Mouse (Mus musculus) cortical plate, adult 2 months (tissue): Measurements from ENCODE around the gene Fam192a.

Experiments used
- CTCF ChIP-seq: fragments of 200-500 bp; IDR thresholded peaks from 2 replicates; pipeline ENCODE4 v1.5.1; 2011; ENCODE audit warnings: mild to moderate bottlenecking, control low read depth, low read length; ENCODE audit not compliant: insufficient read depth; ENCODE audit errors: extremely low read depth
- POLR2A ChIP-seq: fragments of 200-500 bp; IDR thresholded peaks from 2 replicates; pipeline ENCODE4 v1.6.1; 2011; ENCODE audit warnings: mild to moderate bottlenecking, low read length, control low read depth; ENCODE audit not compliant: insufficient read depth; ENCODE audit errors: extremely low read depth

DNA sequence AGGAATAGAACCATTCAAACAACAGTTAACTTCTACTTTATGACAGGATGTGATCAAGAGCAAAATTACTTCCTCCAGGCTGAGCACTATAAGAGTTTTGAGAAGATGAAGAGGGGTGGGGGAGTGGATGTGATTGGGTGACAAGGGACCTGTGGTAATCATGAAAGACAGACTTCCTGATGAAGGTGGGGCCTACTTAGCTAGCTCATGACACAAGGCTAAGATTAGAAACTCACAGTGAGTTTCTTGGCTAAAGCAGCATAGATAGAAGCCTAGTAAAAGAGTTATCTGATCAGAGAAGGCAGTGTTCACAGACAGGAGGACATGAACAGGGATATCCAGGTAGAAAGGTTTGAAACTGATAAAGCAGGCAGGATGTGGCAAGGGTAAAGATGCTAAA is 32.4 kb upstream of the Fam192a start:
- TF ChIP-seq POLR2A (no peak), CTCF (no peak)
